Mouse (Mus musculus): Measurements from ENCODE around the gene Zbtb20.

The Zbtb20 gene

GRCm38 (mm10) chr16:43397629-43398323, 522.1 kb downstream of the Zbtb20 start:
- DNase-seq (ENCODE audit: low read depth, low spot score) = no peak

GRCm38 (mm10) chr16:43399428-43399827, 523.7 kb downstream of the Zbtb20 start:
- DNase-seq (ENCODE audit: low read depth, low spot score) = no peak

GRCm38 (mm10) chr16:43400046-43400445, 524.4 kb downstream of the Zbtb20 start:
- DNase-seq (ENCODE audit: low read depth, low spot score) = no peak

GRCm38 (mm10) chr16:43400949-43401348, 525.3 kb downstream of the Zbtb20 start:
- no peak for DNase-seq (ENCODE audit: low read depth, low spot score)

- DNase-seq (ENCODE audit: low read depth, low spot score) = no peak
Observed at GRCm38 (mm10) chr16:43402888-43403287, 527.2 kb downstream of the Zbtb20 start.

GRCm38 (mm10) chr16:43405089-43405488, 529.4 kb downstream of the Zbtb20 start:
- no peak for DNase-seq (ENCODE audit: low read depth, low spot score)

GRCm38 (mm10) chr16:43407594-43408142, 532.0 kb downstream of the Zbtb20 start:
- DNase-seq (ENCODE audit: low read depth, low spot score) = no peak

GRCm38 (mm10) chr16:43408622-43409021, 532.9 kb downstream of the Zbtb20 start:
- DNase-seq (ENCODE audit: low read depth, low spot score) = no peak

GRCm38 (mm10) chr16:43409108-43409909, 533.6 kb downstream of the Zbtb20 start:
- DNase-seq (ENCODE audit: low read depth, low spot score) = no peak

- no peak for DNase-seq (ENCODE audit: low read depth, low spot score)
Observed at GRCm38 (mm10) chr16:43409910-43410612, 534.4 kb downstream of the Zbtb20 start.

- no peak for DNase-seq (ENCODE audit: low read depth, low spot score)
Observed at GRCm38 (mm10) chr16:43410613-43410974, 534.9 kb downstream of the Zbtb20 start.

GRCm38 (mm10) chr16:43415864-43416263, 540.2 kb downstream of the Zbtb20 start:
- DNase-seq (ENCODE audit: low read depth, low spot score) = no peak

GRCm38 (mm10) chr16:43419923-43420322, 544.2 kb downstream of the Zbtb20 start:
- no peak for DNase-seq (ENCODE audit: low read depth, low spot score)

- DNase-seq (ENCODE audit: low read depth, low spot score) = no peak
Observed at GRCm38 (mm10) chr16:43428955-43429354, 553.3 kb downstream of the Zbtb20 start.

- DNase-seq (ENCODE audit: low read depth, low spot score) = no peak
Observed at GRCm38 (mm10) chr16:43430030-43430429, 554.3 kb downstream of the Zbtb20 start.

GRCm38 (mm10) chr16:43431514-43432371, 556.1 kb downstream of the Zbtb20 start:
- no peak for DNase-seq (ENCODE audit: low read depth, low spot score)

- no peak for DNase-seq (ENCODE audit: low read depth, low spot score)
Observed at GRCm38 (mm10) chr16:43434941-43435340, 559.3 kb downstream of the Zbtb20 start.

GRCm38 (mm10) chr16:43438878-43439371, 563.2 kb downstream of the Zbtb20 start:
- no peak for DNase-seq (ENCODE audit: low read depth, low spot score)

GRCm38 (mm10) chr16:43441392-43441791, 565.7 kb downstream of the Zbtb20 start:
- DNase-seq (ENCODE audit: low read depth, low spot score) = no peak

GRCm38 (mm10) chr16:43443034-43443433, 567.4 kb downstream of the Zbtb20 start:
- no peak for DNase-seq (ENCODE audit: low read depth, low spot score)

Measured in c-Kit-negative CD71-positive TER-119-positive erythroid progenitor cells, embryonic 14.5 days (primary cell).